Mouse (Mus musculus) testis, adult 2 months (tissue): ENCODE measurements around the gene Ifi202b.

ENCODE experiments used
- CTCF ChIP-seq: fragments of 200-500 bp; IDR thresholded peaks from 2 replicates; pipeline ENCODE4 v1.5.1; 2012; ENCODE audit warnings: low read depth, mild to moderate bottlenecking, inconsistent platforms, low read length, moderate library complexity; ENCODE audit not compliant: control insufficient read depth, insufficient read depth, insufficient replicate concordance
- POLR2A ChIP-seq: fragments of 200-500 bp; IDR thresholded peaks from 2 replicates; pipeline ENCODE4 v1.6.1; 2012; ENCODE audit warnings: low read depth, mild to moderate bottlenecking, inconsistent platforms, low read length, moderate library complexity; ENCODE audit not compliant: control insufficient read depth

DNA sequence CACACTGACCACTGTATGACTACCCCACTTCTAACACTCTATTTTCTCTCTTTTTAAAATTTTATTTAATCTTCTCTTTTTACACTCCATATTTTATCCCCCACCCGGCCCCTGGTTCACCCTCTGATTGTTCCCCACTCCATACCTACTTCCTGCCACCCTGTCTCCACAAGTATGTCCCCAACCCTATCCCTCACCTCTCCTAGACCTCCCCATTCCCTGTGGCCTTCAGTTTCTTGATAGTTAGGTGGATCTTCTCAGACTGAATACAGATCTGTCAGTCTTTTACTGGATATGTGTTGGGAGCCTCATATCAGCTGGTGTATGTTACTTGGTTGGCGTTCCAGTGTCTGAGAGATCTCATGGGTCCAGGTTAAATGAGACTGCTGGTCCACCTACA, 68.0 kb downstream of the Ifi202b start:
- no peak for TF ChIP-seq POLR2A
- no peak for TF ChIP-seq CTCF
